Mouse (Mus musculus) effector memory CD4-positive, alpha-beta T cell, adult 5 months (primary cell): Measurements from ENCODE around the gene Heatr6. TPM values are rescaled to one million over a fixed set of nuclear protein-coding genes. Genes with fewer than 3 reads are reported as not detected.

Experiments used
- polyA plus RNA-seq: library from polyadenylated mRNA; unstranded; fragments of 100-300 nt; shearing (Covaris generic); gene quantifications from one replicate; pipeline ENCODE4 v1.2.1, GENCODE M21; 2017

Heatr6 gene
- polyA plus RNA-seq, result 27.3 TPM

DNA sequence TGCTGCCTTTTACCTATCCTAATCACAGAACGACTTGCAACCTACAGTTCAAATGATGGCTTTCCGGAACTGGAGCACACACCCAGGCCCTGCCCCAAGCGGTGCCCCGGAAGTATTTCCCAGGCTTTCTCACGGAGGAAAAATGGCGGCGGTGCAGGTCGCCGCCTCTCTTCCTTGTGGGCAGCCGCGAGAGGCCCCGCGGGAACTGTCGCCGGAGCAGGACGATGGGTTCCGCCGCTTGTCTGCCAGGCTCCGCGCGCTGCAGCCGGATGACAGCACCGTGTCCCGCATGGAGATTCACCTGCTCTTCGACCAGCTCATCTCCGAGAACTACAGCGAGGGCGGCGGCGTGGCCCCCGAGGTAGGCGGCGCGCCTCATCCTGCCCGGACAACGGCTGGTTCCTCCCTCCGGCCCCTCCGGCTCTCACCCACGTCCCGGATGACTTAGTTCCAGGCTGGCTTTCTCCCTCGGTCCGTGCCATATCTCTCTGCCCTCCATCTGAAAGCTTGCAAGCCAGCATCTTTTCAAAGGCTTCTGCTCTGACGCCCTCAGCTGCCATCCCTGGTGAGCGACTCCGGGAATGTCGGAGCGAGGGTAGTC lies at the start of gene Heatr6:
Heatr6 (plus strand) TSS at position 116 of the 601 bp plus-strand sequence.

DNA sequence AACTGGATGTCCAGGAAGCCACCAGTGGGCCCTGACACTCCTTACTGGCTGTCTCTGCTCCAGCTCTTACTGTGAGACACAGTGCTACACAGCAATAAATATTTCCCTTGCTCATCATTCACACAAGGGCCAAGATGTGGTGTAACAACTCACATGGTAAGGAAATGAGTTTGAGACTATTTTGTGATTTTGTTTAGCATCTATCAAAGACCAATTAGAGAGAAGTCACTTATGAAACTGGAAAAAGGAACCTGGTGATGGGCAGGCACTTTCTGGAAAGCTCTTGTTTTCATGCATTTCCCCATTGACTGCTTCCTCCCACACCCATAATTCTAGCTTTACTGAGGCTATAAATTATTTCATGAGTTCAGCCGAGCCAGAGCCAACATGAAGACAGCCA lies 49.8 kb upstream of the Heatr6 start, which contains the start of gene Wfdc17:
Wfdc17 (plus strand) TSS at position 287 of the 400 bp plus-strand sequence.

DNA sequence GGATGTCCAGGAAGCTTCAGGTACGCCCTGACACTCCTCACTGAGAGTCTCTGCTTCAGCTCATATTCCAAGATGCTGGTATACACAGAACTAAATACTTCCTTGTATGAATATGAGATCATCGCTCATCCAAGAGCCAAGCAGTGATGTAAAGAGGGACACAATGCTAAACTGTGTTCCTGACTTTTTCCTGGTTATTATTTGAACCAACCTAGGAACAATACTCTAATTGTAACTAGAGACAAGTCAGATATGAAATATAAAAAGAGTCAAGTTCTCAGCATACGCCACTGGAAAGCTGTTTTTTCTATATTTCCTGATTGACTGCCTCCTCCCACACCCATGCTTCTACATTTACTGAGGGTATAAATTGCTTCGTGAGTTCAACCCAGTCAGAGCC lies 44.8 kb upstream of the Heatr6 start, which contains the start of gene Wfdc18:
Wfdc18 (plus strand) TSS at position 301 of the 400 bp plus-strand sequence.

DNA sequence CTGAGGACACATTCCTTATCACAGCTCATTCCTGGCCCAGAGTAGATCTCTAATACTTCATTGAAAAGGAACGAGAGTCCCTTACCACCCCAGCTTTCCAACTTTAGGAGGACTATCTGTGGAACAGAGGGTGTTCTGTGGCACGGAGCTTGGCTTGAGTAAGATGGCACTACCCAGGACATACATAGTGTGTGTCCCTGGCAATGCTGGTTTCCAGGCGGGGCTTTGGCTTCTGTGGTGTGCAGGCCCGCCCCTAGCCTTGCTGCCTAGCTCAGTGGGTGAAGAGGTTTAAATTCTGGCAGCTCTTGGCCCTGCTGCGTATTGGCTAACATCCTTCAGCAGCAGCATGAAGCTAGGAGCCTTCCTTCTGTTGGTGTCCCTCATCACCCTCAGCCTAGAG lies 6.8 kb upstream of the Heatr6 start, which contains the start of gene Wfdc21:
Wfdc21 (plus strand) TSS at position 260 of the 400 bp plus-strand sequence.

Other genes starting within 250 kb of the Heatr6 start
- 1.2 TPM for gene Heatr9, start 231.5 kb upstream of the Heatr6 start, polyA plus RNA-seq
- gene Ccl5, start 223.2 kb upstream of the Heatr6 start, polyA plus RNA-seq, result 1,423 TPM
- 0.34 TPM for gene Ccl9, start 175.1 kb upstream of the Heatr6 start, polyA plus RNA-seq
- 0.50 TPM for gene Ccl6, start 160.6 kb upstream of the Heatr6 start, polyA plus RNA-seq
- not detected for gene Rpl9-ps1, start 108.1 kb upstream of the Heatr6 start, polyA plus RNA-seq
- gene Ccl3, start 104.3 kb upstream of the Heatr6 start, polyA plus RNA-seq, result 25.2 TPM
- 91.7 TPM for gene Ccl4, start 91.1 kb upstream of the Heatr6 start, polyA plus RNA-seq
- not detected for gene Wfdc17, start 49.7 kb upstream of the Heatr6 start, polyA plus RNA-seq
- not detected for gene Wfdc18, start 44.7 kb upstream of the Heatr6 start, polyA plus RNA-seq
- gene Wfdc21, start 6.8 kb upstream of the Heatr6 start, polyA plus RNA-seq, result not detected
- 0.15 TPM for gene Hnf1b, start 96.4 kb downstream of the Heatr6 start, polyA plus RNA-seq
- gene Ddx52, start 188.4 kb downstream of the Heatr6 start, polyA plus RNA-seq, result 47.9 TPM
- 36.7 TPM for gene Synrg, start 210.7 kb downstream of the Heatr6 start, polyA plus RNA-seq